Mouse (Mus musculus): Measurements from ENCODE around the gene Erg. TPM values are rescaled to one million over a fixed set of nuclear protein-coding genes. Genes with fewer than 3 reads are reported as not detected.

Gene Erg
- polyA plus RNA-seq, 1 experiment = 6.1 TPM

GRCm38 (mm10) chr16:95441179-95441578 lies 145.2 kb downstream of the Erg start:
- DNase-seq (ENCODE audit: low spot score) = no peak

- no peak for DNase-seq (ENCODE audit: low spot score)
Observed at GRCm38 (mm10) chr16:95440334-95440733, 146.1 kb downstream of the Erg start.

GRCm38 (mm10) chr16:95439794-95440193 lies 146.6 kb downstream of the Erg start:
- no peak for DNase-seq (ENCODE audit: low spot score)

- no peak for DNase-seq (ENCODE audit: low spot score)
Observed at GRCm38 (mm10) chr16:95438848-95439540, 147.4 kb downstream of the Erg start.

GRCm38 (mm10) chr16:95436611-95437010 lies 149.8 kb downstream of the Erg start:
- DNase-seq (ENCODE audit: low spot score) = no peak

- no peak for DNase-seq (ENCODE audit: low spot score)
Observed at GRCm38 (mm10) chr16:95436051-95436450, 150.3 kb downstream of the Erg start.

GRCm38 (mm10) chr16:95434434-95434833 lies 152.0 kb downstream of the Erg start:
- no peak for DNase-seq (ENCODE audit: low spot score)

- no peak for DNase-seq (ENCODE audit: low spot score)
Observed at GRCm38 (mm10) chr16:95432540-95432971, 153.8 kb downstream of the Erg start.

GRCm38 (mm10) chr16:95429851-95430250 lies 156.5 kb downstream of the Erg start:
- DNase-seq (ENCODE audit: low spot score) = no peak

- DNase-seq (ENCODE audit: low spot score) = no peak
Observed at GRCm38 (mm10) chr16:95428239-95428638, 158.2 kb downstream of the Erg start.

GRCm38 (mm10) chr16:95427512-95427911 lies 158.9 kb downstream of the Erg start:
- DNase-seq (ENCODE audit: low spot score) = no peak

- DNase-seq (ENCODE audit: low spot score) = no peak
Observed at GRCm38 (mm10) chr16:95422658-95423073, 163.7 kb downstream of the Erg start.

- DNase-seq (ENCODE audit: low spot score) = no peak
Observed at GRCm38 (mm10) chr16:95421235-95421886, 165.0 kb downstream of the Erg start.

GRCm38 (mm10) chr16:95415921-95416320 lies 170.5 kb downstream of the Erg start:
- DNase-seq (ENCODE audit: low spot score) = no peak

- no peak for DNase-seq (ENCODE audit: low spot score)
Observed at GRCm38 (mm10) chr16:95415372-95415771, 171.0 kb downstream of the Erg start.

GRCm38 (mm10) chr16:95413401-95413959 lies 172.9 kb downstream of the Erg start:
- DNase-seq (ENCODE audit: low spot score) = no peak

- no peak for DNase-seq (ENCODE audit: low spot score)
Observed at GRCm38 (mm10) chr16:95408096-95408495, 178.3 kb downstream of the Erg start.

GRCm38 (mm10) chr16:95405496-95405895 lies 180.9 kb downstream of the Erg start:
- DNase-seq (ENCODE audit: low spot score) = no peak

- no peak for DNase-seq (ENCODE audit: low spot score)
Observed at GRCm38 (mm10) chr16:95403453-95403852, 182.9 kb downstream of the Erg start.

- no peak for DNase-seq (ENCODE audit: low spot score)
Observed at GRCm38 (mm10) chr16:95401869-95402268, 184.5 kb downstream of the Erg start.

- DNase-seq (ENCODE audit: low spot score) = no peak
Observed at GRCm38 (mm10) chr16:95398761-95399343, 187.5 kb downstream of the Erg start.

GRCm38 (mm10) chr16:95390787-95391186 lies 195.6 kb downstream of the Erg start:
- DNase-seq (ENCODE audit: low spot score) = no peak

Measured in urinary bladder, adult 2 months (tissue).